Mouse (Mus musculus): ENCODE data around the gene Ninj1. TPM values are rescaled to one million over a fixed set of nuclear protein-coding genes. Genes with fewer than 3 reads are reported as not detected.

Gene Ninj1
- polyA plus RNA-seq, 1 experiment = 222 TPM

GRCm38 (mm10) chr13:49147007-49147857 lies 40.1 kb upstream of the Ninj1 start:
- no peak for TF ChIP-seq POLR2A (IDR thresholded peaks at IDR 0.05; ENCODE audit: borderline replicate concordance, extremely low read depth, low read depth, low read length)
- TF ChIP-seq CTCF (IDR thresholded peaks at IDR 0.05; ENCODE audit: insufficient read depth, low read length) = no peak
- WGBS = 1% methylated on average over 98 of the region's 98 CpGs
- H3K4me1 ChIP-seq (ENCODE audit: control insufficient read depth, insufficient read depth, low read length) = 0 out of 2 replicates have a peak, but pooled peaks cover 2% of the 10 kb centered on the region
- H3K4me3 ChIP-seq (replicated peaks; ENCODE audit: extremely low read depth, low read depth, low read length) = peak overlapping the region; percentile 32
- peak; percentile 29 for DNase-seq

GRCm38 (mm10) chr13:49147858-49148226 lies 39.4 kb upstream of the Ninj1 start, which contains the start of gene Wnk2:
Gene Wnk2, minus strand, starts transcription at chr13:49148014.
- 1% methylated on average over 43 of the region's 43 CpGs for WGBS
- TF ChIP-seq CTCF (IDR thresholded peaks at IDR 0.05; ENCODE audit: insufficient read depth, low read length) (no peak), POLR2A (IDR thresholded peaks at IDR 0.05; ENCODE audit: borderline replicate concordance, extremely low read depth, low read depth, low read length) (no peak)
- peak within 1 kb of the TSS; percentile 32 for H3K4me3 ChIP-seq (replicated peaks; ENCODE audit: extremely low read depth, low read depth, low read length)
- DNase-seq = peak; percentile 59
- 0 out of 2 replicates have a peak, but pooled peaks cover 2% of the 10 kb centered on the region for H3K4me1 ChIP-seq (ENCODE audit: control insufficient read depth, insufficient read depth, low read length)

GRCm38 (mm10) chr13:49148687-49149086 lies 38.6 kb upstream of the Ninj1 start:
- 82% methylated on average over 4 of the region's 4 CpGs for WGBS
- Histone ChIP-seq H3K4me3 (replicated peaks; ENCODE audit: extremely low read depth, low read depth, low read length) (no peak overlapping the region), H3K4me1 (ENCODE audit: control insufficient read depth, insufficient read depth, low read length) (0 out of 2 replicates have a peak, but pooled peaks cover 2% of the 10 kb centered on the region)
- TF ChIP-seq CTCF (IDR thresholded peaks at IDR 0.05; ENCODE audit: insufficient read depth, low read length) (no peak), POLR2A (IDR thresholded peaks at IDR 0.05; ENCODE audit: borderline replicate concordance, extremely low read depth, low read depth, low read length) (no peak)
- no peak for DNase-seq

DNA sequence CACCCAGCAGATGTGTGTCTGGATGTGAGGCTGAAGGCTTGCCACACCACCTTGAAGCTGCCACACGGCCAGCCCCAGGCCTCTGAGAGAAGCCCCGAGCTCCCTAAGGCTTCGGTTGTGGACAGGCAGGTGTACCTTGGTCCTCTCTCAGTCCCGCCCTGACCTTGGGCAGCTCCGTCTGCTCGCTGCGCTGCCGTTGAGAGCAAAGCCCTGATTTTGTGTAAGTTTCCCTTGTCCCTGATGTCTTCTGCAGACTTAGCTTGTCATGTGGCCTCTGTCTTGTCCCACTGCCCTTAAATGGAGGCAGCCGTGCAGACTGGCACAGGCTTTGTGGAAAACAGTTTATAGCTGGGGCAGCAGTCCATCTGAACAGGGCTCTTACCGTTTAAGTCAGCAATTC lies 33.3 kb upstream of the Ninj1 start:
- TF ChIP-seq CTCF (IDR thresholded peaks at IDR 0.05; ENCODE audit: insufficient read depth, low read length) (no peak), POLR2A (IDR thresholded peaks at IDR 0.05; ENCODE audit: borderline replicate concordance, extremely low read depth, low read depth, low read length) (no peak)
- no peak for DNase-seq
- Histone ChIP-seq H3K4me3 (replicated peaks; ENCODE audit: extremely low read depth, low read depth, low read length) (no peak overlapping the region), H3K4me1 (ENCODE audit: control insufficient read depth, insufficient read depth, low read length) (no peaks in the 10 kb centered on the region)
- 72% methylated on average over 10 of the region's 10 CpGs for WGBS

DNA sequence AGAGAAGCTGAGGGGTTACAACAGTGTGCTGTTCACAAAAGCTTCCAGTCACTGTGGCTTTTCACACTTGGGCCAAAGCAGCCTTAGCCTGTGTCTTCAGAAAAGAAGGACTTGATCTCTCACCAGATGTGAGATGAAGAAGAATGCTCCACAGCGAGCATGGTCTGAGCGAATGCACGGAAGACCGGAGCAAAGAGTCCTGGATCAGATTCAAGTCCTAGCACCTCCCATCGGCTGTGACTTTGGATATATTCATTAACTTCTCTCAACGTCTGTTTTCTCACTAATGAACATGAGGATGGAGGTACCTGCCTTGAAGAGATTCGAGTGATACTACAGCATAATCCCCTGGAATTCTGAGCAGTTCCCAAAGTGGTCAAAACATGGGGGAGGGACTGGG lies 32.7 kb upstream of the Ninj1 start:
- TF ChIP-seq CTCF (IDR thresholded peaks at IDR 0.05; ENCODE audit: insufficient read depth, low read length) (no peak), POLR2A (IDR thresholded peaks at IDR 0.05; ENCODE audit: borderline replicate concordance, extremely low read depth, low read depth, low read length) (no peak)
- H3K4me1 ChIP-seq (ENCODE audit: control insufficient read depth, insufficient read depth, low read length) = no peaks in the 10 kb centered on the region

GRCm38 (mm10) chr13:49156645-49157044 lies 30.6 kb upstream of the Ninj1 start:
- TF ChIP-seq CTCF (IDR thresholded peaks at IDR 0.05; ENCODE audit: insufficient read depth, low read length) = no peak
- no peak for TF ChIP-seq POLR2A (IDR thresholded peaks at IDR 0.05; ENCODE audit: borderline replicate concordance, extremely low read depth, low read depth, low read length)
- H3K4me1 ChIP-seq (ENCODE audit: control insufficient read depth, insufficient read depth, low read length) = no peaks in the 10 kb centered on the region
- WGBS = 73% methylated on average over 4 of the region's 4 CpGs

More for the DNA sequence above, 32.7 kb upstream of the Ninj1 start:
- DNase-seq = no peak
- whole genome bisulfite sequencing = 52% methylated on average over 7 of the region's 7 CpGs
- H3K4me3 ChIP-seq (replicated peaks; ENCODE audit: extremely low read depth, low read depth, low read length) = no peak overlapping the region

DNA sequence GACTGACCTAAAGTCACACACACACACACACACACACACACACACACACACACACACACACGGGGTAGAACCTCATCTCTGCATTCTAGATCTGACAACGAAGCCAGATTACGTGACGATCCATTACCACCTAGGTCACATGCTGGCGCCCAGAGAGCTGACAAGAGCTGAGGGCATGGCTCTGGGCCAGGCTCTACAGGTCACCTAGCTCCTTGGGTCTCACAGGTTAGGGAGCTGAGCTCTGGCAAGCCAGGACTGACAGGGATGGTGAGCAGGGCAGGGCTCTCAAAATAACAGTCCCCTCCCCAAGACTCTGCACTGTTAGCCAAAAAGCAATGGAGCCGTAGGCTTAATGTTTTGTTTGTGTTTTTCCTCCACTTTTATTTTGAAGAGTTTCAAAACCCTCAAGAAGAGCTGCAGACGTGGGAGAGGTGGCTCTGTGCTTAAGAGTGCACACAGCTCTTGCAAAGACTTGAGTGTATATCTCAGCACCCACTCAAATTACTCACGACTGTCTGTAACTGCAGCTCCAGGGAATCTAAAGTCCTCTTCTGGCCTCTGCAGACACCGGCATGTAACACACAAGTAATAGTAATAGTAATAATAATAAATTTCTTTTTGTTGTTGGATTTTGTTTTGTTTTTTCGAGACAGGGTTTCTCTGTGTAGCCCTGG lies 29.1 kb upstream of the Ninj1 start:
- Histone ChIP-seq H3K4me3 (replicated peaks; ENCODE audit: extremely low read depth, low read depth, low read length) (no peak overlapping the region), H3K4me1 (ENCODE audit: control insufficient read depth, insufficient read depth, low read length) (no peaks in the 10 kb centered on the region)
- DNase-seq = peak; percentile 35
- WGBS = 60% methylated on average over 10 of the region's 10 CpGs
- TF ChIP-seq CTCF (IDR thresholded peaks at IDR 0.05; ENCODE audit: insufficient read depth, low read length) (no peak), POLR2A (IDR thresholded peaks at IDR 0.05; ENCODE audit: borderline replicate concordance, extremely low read depth, low read depth, low read length) (no peak)

More at GRCm38 (mm10) chr13:49156645-49157044, 30.6 kb upstream of the Ninj1 start:
- DNase-seq = no peak
- no peak overlapping the region for H3K4me3 ChIP-seq (replicated peaks; ENCODE audit: extremely low read depth, low read depth, low read length)

DNA sequence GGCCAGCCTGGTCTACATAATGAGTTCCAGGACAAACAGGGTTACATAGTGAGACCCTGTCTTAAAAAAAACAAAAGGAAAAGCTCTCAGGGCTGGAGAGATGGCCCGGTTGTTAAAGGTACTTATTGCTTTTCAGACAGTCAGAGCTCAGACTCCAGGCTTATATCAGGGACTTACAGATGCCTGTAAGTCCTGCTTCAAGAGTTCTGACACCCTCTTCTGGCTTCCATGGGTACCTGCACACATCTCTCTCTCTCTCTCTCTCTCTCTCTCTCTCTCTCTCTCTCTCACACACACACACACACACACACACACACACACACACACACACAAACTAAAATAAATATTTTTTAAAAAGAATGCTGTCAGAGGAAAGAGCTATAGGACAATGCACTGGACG lies 26.0 kb upstream of the Ninj1 start:
- no peaks in the 10 kb centered on the region for H3K4me1 ChIP-seq (ENCODE audit: control insufficient read depth, insufficient read depth, low read length)
- DNase-seq = no peak
- 41% methylated on average over 2 of the region's 2 CpGs for WGBS
- TF ChIP-seq CTCF (IDR thresholded peaks at IDR 0.05; ENCODE audit: insufficient read depth, low read length) = no peak
- TF ChIP-seq POLR2A (IDR thresholded peaks at IDR 0.05; ENCODE audit: borderline replicate concordance, extremely low read depth, low read depth, low read length) = no peak
- no peak overlapping the region for H3K4me3 ChIP-seq (replicated peaks; ENCODE audit: extremely low read depth, low read depth, low read length)

DNA sequence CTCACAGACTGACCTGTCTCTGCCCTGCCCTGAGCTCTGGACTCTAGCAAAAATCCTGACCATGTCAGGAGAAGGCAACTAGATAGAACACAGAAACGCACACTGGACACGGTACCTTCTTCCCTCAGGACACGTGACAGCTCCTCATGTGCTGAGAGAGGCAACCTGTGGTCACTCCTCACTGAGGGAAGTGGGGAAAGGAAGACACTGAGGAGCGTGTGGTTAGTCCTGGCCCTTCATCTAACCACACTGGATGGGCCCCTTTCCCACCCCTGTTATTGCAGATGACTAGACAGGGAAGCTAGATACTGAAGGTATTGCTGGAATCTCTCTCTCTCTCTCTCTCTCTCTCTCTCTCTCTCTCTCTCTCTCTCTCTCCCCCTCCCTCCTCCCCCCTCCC lies 24.6 kb upstream of the Ninj1 start:
- no peak for DNase-seq
- WGBS = 60% methylated on average over 4 of the region's 4 CpGs
- TF ChIP-seq CTCF (IDR thresholded peaks at IDR 0.05; ENCODE audit: insufficient read depth, low read length) (no peak), POLR2A (IDR thresholded peaks at IDR 0.05; ENCODE audit: borderline replicate concordance, extremely low read depth, low read depth, low read length) (no peak)
- H3K4me3 ChIP-seq (replicated peaks; ENCODE audit: extremely low read depth, low read depth, low read length) = no peak overlapping the region
- H3K4me1 ChIP-seq (ENCODE audit: control insufficient read depth, insufficient read depth, low read length) = no peaks in the 10 kb centered on the region

All from lung, adult 2 months (tissue).